Mouse (Mus musculus) midbrain, embryonic 15.5 days (tissue): Measurements from ENCODE around the gene Cope. TPM values are rescaled to one million over a fixed set of nuclear protein-coding genes. Genes with fewer than 3 reads are reported as not detected.

Experiments
- ATAC-seq: fragments of 200-750 bp; cut with Nextera tagmentation; replicated peaks from 2 replicates; pipeline ENCODE4 v1.8.0; 2017; ENCODE audit warnings: moderate TSS enrichment
- H3K27ac ChIP-seq: fragments of 300-500 bp; sonication (generic); 2 replicates; pipeline ENCODE4 v1.5.1; 2015; ENCODE audit warnings: mild to moderate bottlenecking, inconsistent platforms
- H3K27me3 ChIP-seq: fragments of 300-500 bp; sonication (generic); replicated peaks from 2 replicates; pipeline ENCODE4 v1.6.1; 2015; ENCODE audit warnings: inconsistent platforms
- H3K36me3 ChIP-seq: fragments of 300-500 bp; sonication (generic); replicated peaks from 2 replicates; pipeline ENCODE4 v1.6.1; 2015; ENCODE audit warnings: inconsistent platforms
- H3K4me1 ChIP-seq: fragments of 300-500 bp; sonication (generic); 2 replicates; pipeline ENCODE4 v1.6.1; 2015; ENCODE audit warnings: inconsistent platforms
- H3K4me2 ChIP-seq: fragments of 300-500 bp; sonication (generic); 2 replicates; pipeline ENCODE4 v1.6.1; 2015; ENCODE audit warnings: inconsistent platforms, mild to moderate bottlenecking, moderate library complexity
- H3K4me3 ChIP-seq: fragments of 300-500 bp; sonication (generic); 2 replicates; pipeline ENCODE4 v1.5.1; 2015; ENCODE audit warnings: mild to moderate bottlenecking, inconsistent platforms
- H3K9ac ChIP-seq: fragments of 300-500 bp; sonication (generic); 2 replicates; pipeline ENCODE4 v1.6.1; 2015; ENCODE audit warnings: mild to moderate bottlenecking, inconsistent platforms
- H3K9me3 ChIP-seq: fragments of 300-500 bp; sonication (generic); 2 replicates; pipeline ENCODE4 v1.6.1; 2016; ENCODE audit warnings: inconsistent platforms
- WGBS: fragments of 180-500 bp; shearing (Covaris S2); methylation state at CpG from one replicate; pipeline ENCODE4 v1.1.7; 2015; ENCODE audit warnings: mixed read lengths; 5-methylcytosine and 5-hydroxymethylcytosine counted together
- polyA plus RNA-seq: library from polyadenylated mRNA; unstranded; fragments of >200 nt; fragmentation: Nextera tagmentation; extraction: Ambion mirVana; gene quantifications from 2 replicates; pipeline ENCODE4 v1.2.1, GENCODE M21; 2015

Cope gene
- polyA plus RNA-seq, 1 experiment from 2014 or later, result 299 TPM

DNA sequence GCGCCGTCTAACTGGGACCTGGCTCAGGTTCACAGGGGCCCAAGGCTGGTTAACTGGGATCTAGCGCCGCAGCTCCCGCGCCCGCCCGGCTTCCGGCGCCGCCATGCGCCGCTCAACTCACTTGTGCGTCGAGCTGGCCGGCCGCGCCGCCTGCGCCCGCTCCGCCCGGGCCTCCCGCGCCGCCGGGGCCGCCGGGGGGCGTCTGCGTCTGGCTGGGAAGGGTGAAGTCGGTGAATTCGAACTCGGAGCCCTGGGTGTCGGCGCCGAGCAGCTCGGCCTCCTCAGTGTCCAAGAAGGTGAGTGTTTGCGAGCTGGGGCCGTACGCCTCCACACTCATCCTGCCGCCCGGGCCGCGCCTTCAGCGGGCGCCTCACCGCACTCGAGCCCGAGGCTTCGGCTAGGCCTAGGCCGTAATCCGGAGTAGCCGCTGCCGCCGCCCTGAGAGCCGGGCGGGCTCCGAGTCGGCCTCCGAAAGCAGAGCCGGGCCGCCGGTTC lies 50.4 kb downstream of the Cope start:
- H3K9me3 ChIP-seq, result no peaks in the 10 kb centered on the region
- peak overlapping the region; percentile 96 for H3K4me3 ChIP-seq
- H3K4me1 ChIP-seq, result peaks cover 51% of the 10 kb centered on the region
- peak; percentile 65 for ATAC-seq
- WGBS, result under 1% methylated on average over 63 of the region's 64 CpGs
- H3K36me3 ChIP-seq, result no peaks in the 10 kb centered on the region
- H3K9ac ChIP-seq, result peak overlapping the region; percentile 91
- peak overlapping the region; percentile 89 for H3K27ac ChIP-seq
- peak overlapping the region; percentile 97 for H3K4me2 ChIP-seq
- no peaks in the 10 kb centered on the region for H3K27me3 ChIP-seq

DNA sequence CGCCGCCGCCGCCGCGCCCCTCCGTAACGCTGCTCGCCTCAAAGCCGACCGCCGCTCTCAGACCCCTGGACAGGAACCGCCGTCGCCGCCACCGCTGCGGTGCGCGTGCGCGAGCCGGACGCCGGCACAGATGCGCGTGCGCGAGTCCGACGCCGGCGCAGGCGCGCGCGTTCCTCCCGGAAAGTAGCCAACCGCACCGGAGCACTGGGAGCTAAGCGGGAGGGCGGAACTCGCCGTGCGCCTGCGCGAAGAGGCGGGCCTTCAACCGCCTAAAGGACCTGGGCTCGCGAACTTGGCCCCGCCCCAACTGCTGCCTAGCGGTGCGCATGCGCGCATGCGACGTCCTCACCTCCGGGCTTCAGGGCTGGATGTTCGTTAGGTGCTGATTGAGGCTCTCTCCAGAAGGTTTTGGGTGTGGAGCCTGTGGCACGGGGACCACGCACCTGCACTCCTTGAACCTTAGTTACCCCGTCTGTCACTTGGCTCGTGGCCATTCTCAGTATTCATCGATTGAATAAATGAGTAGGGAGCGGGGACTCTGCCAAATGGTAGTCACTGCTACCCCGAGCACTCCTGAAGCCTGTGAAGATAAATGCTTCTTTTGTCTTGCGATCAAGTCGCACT lies 51.0 kb downstream of the Cope start, which contains the start of gene Upf1:
Gene Upf1 (minus strand): TSS at position 85 of the 624 bp plus-strand sequence.
- H3K9ac ChIP-seq, result peak within 1 kb of the TSS; percentile 91
- no peaks in the 10 kb centered on the region for H3K36me3 ChIP-seq
- WGBS, result under 1% methylated on average over 66 of the region's 69 CpGs
- H3K27ac ChIP-seq, result peak within 1 kb of the TSS; percentile 89
- peak; percentile 89 for ATAC-seq
- H3K4me2 ChIP-seq, result peak within 1 kb of the TSS; percentile 97
- H3K4me1 ChIP-seq, result peaks cover 47% of the 10 kb centered on the region
- H3K27me3 ChIP-seq, result no peaks in the 10 kb centered on the region
- H3K4me3 ChIP-seq, result peak within 1 kb of the TSS; percentile 96
- H3K9me3 ChIP-seq, result no peaks in the 10 kb centered on the region

DNA sequence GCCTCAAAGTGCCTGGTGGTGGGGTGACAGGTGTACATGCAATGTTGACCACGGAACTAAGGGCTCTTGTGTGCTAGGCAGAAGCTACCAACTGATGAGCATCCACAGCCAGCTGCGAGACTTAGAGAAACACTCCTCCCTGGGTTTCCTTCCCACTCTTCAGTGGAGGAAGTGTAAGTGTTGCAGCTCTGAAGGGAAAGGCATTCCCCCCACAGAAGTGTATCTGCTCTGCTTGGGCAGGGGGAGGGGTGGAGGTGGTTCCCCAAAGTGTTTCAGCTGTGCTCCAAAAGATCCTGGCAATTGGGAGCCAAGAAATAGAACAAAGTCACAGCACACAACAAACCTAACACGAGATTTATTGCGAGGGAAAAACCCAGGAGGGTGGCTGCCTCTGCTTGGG lies 51.7 kb downstream of the Cope start:
- no peaks in the 10 kb centered on the region for H3K36me3 ChIP-seq
- 62% methylated on average over 4 of the region's 4 CpGs for WGBS
- peak overlapping the region; percentile 55; the same call in 1 of the 2 replicates for H3K9ac ChIP-seq
- H3K4me1 ChIP-seq, result peaks cover 43% of the 10 kb centered on the region
- no peak for ATAC-seq
- no peaks in the 10 kb centered on the region for H3K27me3 ChIP-seq
- H3K4me3 ChIP-seq, result peak overlapping the region; percentile 96
- H3K27ac ChIP-seq, result peak overlapping the region; percentile 85
- H3K4me2 ChIP-seq, result peak overlapping the region; percentile 97
- H3K9me3 ChIP-seq, result no peaks in the 10 kb centered on the region

DNA sequence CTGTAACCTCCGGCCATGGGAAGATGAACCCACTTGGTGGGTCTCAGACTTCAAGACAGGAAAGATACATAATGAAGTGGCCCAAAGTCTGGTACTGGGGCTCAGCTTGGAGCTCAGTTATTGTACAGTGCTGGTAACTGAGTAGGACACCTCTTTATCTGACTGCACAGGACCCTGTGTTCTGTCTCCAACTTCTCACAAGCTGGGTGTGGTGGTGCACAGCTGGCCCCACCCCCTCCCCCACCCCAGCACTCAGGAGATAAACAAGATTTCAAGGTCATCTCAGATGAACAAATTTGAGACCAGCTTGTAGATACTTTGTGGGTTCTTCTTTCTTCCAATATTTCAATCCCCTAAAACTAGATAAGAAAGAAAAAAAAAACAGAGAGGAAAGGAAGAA lies 53.8 kb downstream of the Cope start:
- H3K36me3 ChIP-seq, result no peaks in the 10 kb centered on the region
- H3K4me2 ChIP-seq, result no peak overlapping the region
- no peak overlapping the region for H3K27ac ChIP-seq
- ATAC-seq, result no peak
- no peak overlapping the region for H3K9ac ChIP-seq
- peaks cover 22% of the 10 kb centered on the region for H3K4me1 ChIP-seq
- H3K4me3 ChIP-seq, result no peak overlapping the region
- WGBS, result 86% methylated on average over 1 of the region's 1 CpGs
- H3K27me3 ChIP-seq, result no peaks in the 10 kb centered on the region
- H3K9me3 ChIP-seq, result no peaks in the 10 kb centered on the region

DNA sequence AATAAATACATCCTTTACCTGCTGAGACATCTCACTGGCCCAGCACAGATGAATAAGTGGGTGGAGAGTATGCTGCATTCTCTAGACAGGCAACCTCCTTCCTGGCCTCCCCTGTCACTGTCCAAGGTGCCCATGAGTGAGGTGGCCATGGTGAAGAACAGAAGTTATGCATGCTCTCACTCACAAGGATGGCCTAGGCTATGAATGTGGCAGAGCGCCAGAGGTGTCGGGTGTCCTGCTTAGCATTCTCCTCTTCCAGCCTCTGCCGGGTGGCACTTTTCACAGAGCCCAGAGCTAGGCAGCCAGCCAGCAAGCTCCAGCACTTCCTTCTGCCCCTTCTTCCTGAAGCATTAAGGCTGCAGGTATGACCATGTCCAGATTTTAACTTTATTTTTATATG lies 57.1 kb downstream of the Cope start:
- 40% methylated on average over 3 of the region's 3 CpGs for WGBS
- Histone ChIP-seq H3K27ac (no peak overlapping the region), H3K4me3 (no peak overlapping the region), H3K36me3 (no peaks in the 10 kb centered on the region), H3K9ac (no peak overlapping the region), H3K4me2 (no peak overlapping the region), H3K4me1 (no peaks in the 10 kb centered on the region), H3K9me3 (no peaks in the 10 kb centered on the region), H3K27me3 (no peaks in the 10 kb centered on the region)
- ATAC-seq, result no peak

DNA sequence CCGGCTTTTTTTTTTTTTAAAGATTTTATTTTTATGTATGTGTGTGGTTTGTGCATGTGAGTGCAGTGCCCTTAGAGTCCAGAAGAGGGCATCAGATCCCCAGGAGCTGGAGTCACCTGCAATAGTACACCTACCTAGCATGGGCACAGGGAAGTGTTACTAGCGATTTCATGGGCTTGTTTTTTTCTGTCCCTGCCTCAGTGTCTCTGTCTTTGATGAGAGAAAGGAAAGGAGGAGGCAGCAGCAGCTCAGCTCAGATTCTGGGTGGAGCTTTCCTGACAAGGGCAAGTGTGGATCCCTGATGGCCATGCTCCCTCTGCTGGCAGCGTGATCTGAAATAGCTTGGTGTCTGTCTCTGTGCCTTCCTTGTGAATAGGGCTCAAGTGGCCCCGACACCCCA lies 58.5 kb downstream of the Cope start:
- no peak for ATAC-seq
- Histone ChIP-seq H3K9me3 (no peaks in the 10 kb centered on the region), H3K4me2 (no peak overlapping the region), H3K4me1 (no peaks in the 10 kb centered on the region), H3K27me3 (no peaks in the 10 kb centered on the region), H3K27ac (no peak overlapping the region), H3K4me3 (no peak overlapping the region), H3K9ac (no peak overlapping the region), H3K36me3 (no peaks in the 10 kb centered on the region)
- 44% methylated on average over 4 of the region's 4 CpGs for WGBS

DNA sequence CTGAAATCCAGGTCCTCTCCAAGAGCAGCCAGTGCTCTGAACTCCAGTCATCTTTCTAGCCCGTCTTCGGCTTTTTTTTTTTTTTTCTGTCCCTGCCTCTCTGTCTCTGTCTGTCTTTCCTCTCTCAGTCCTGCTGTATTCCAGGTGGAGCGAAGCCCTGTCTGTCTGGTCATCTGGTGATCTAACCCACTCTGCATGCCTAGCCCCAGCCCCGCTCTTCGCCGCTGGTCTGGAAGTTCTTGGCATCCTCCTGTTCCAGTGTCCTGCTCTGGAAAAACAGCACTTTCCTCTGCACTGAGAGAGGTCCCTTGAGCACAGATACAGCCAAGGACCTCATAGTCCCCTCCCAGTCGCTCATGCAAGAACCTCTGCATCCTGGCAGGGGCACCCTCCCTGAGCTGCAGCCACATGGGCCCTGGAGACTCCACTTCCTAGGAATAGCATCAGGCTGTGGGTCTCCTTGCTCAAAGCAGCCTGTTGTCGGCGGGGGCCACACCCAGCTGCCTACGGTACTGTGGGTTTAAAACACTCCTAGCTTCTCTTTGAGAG lies 59.2 kb downstream of the Cope start:
- no peak for ATAC-seq
- Histone ChIP-seq H3K4me2 (no peak overlapping the region), H3K9ac (no peak overlapping the region), H3K4me3 (no peak overlapping the region), H3K4me1 (no peaks in the 10 kb centered on the region), H3K36me3 (no peaks in the 10 kb centered on the region), H3K9me3 (no peaks in the 10 kb centered on the region), H3K27me3 (no peaks in the 10 kb centered on the region), H3K27ac (no peak overlapping the region)
- 77% methylated on average over 10 of the region's 10 CpGs for WGBS

Other genes with a start within 250 kb of the Cope start
- 1.7 and 2.1 TPM in 2 replicates for gene Tm6sf2, start 229.6 kb upstream of the Cope start, polyA plus RNA-seq
- 0.93 and 1.4 TPM in 2 replicates for gene Hapln4, start 219.1 kb upstream of the Cope start, polyA plus RNA-seq
- gene Ncan, start 181.6 kb upstream of the Cope start, polyA plus RNA-seq, result 186 and 193 TPM in 2 replicates
- gene Nr2c2ap, start 171.2 kb upstream of the Cope start, polyA plus RNA-seq, result 36.7 and 39.1 TPM in 2 replicates
- gene Rfxank, start 163.4 kb upstream of the Cope start, polyA plus RNA-seq, result 13.4 and 14.2 TPM in 2 replicates
- gene Borcs8, start 163.0 kb upstream of the Cope start, polyA plus RNA-seq, result 59.1 and 64.8 TPM in 2 replicates
- gene Mef2b, start 162.8 kb upstream of the Cope start, polyA plus RNA-seq, result 0.37 and 0.56 TPM in 2 replicates
- gene Tmem161a, start 130.2 kb upstream of the Cope start, polyA plus RNA-seq, result 60.9 and 62.0 TPM in 2 replicates
- 8.7 and 10.9 TPM in 2 replicates for gene Slc25a42, start 90.2 kb upstream of the Cope start, polyA plus RNA-seq
- 102 and 109 TPM in 2 replicates for gene Sugp2, start 68.3 kb upstream of the Cope start, polyA plus RNA-seq
- 117 and 118 TPM in 2 replicates for gene Armc6, start 68.1 kb upstream of the Cope start, polyA plus RNA-seq
- gene Homer3, start 19.7 kb upstream of the Cope start, polyA plus RNA-seq, result 37.9 and 41.2 TPM in 2 replicates
- 44.5 and 48.0 TPM in 2 replicates for gene Ddx49, start within 50 bp of the Cope start, polyA plus RNA-seq
- gene Cers1, start 13.3 kb downstream of the Cope start, polyA plus RNA-seq, result 38.2 and 40.1 TPM in 2 replicates
- 5.3 and 7.4 TPM in 2 replicates for gene Gdf1, start 27.3 kb downstream of the Cope start, polyA plus RNA-seq
- gene Upf1, start 50.8 kb downstream of the Cope start, polyA plus RNA-seq, result 15.1 and 16.0 TPM in 2 replicates
- 0.50 and 0.57 TPM in 2 replicates for gene Comp, start 71.0 kb downstream of the Cope start, polyA plus RNA-seq
- gene Crtc1, start 137.1 kb downstream of the Cope start, polyA plus RNA-seq, result 57.2 and 58.7 TPM in 2 replicates
- 31.0 and 31.4 TPM in 2 replicates for gene Klhl26, start 174.4 kb downstream of the Cope start, polyA plus RNA-seq
- gene Tmem59l, start 184.8 kb downstream of the Cope start, polyA plus RNA-seq, result 123 and 141 TPM in 2 replicates
- 2.4 and 2.9 TPM in 2 replicates for gene Crlf1, start 190.6 kb downstream of the Cope start, polyA plus RNA-seq
- 164 and 169 TPM in 2 replicates for gene Rex1bd, start 204.2 kb downstream of the Cope start, polyA plus RNA-seq
- 587 and 620 TPM in 2 replicates for gene Uba52, start 208.3 kb downstream of the Cope start, polyA plus RNA-seq
- gene Fkbp8, start 225.2 kb downstream of the Cope start, polyA plus RNA-seq, result 450 and 462 TPM in 2 replicates
- 46.4 and 51.7 TPM in 2 replicates for gene Kxd1, start 225.4 kb downstream of the Cope start, polyA plus RNA-seq
- 18.6 and 19.9 TPM in 2 replicates for gene Ell, start 236.9 kb downstream of the Cope start, polyA plus RNA-seq